Mouse (Mus musculus) B cell, adult 2 months (primary cell): ENCODE measurements around the gene Gm7971.
"Not testable (repeated sequence)": the region's sequence is repeated elsewhere in the genome, so short reads cannot be mapped to it uniquely, and the experiment has no call there.

Experiments used
- DNase-seq, 2 experiments: peaks; one replicate each; pipeline ENCODE4 v3.0.0; 2022

The Gm7971 gene

GRCm38 (mm10) chr5:95594775-95595174 is at the start of gene Gm7971:
TSS of gene Gm7971 (minus strand) at chr5:95594875.
- DNase-seq, result not testable (repeated sequence)
